Comparison of ENCODE assay signal across 25 mouse cellular contexts in the genomic region with DNA sequence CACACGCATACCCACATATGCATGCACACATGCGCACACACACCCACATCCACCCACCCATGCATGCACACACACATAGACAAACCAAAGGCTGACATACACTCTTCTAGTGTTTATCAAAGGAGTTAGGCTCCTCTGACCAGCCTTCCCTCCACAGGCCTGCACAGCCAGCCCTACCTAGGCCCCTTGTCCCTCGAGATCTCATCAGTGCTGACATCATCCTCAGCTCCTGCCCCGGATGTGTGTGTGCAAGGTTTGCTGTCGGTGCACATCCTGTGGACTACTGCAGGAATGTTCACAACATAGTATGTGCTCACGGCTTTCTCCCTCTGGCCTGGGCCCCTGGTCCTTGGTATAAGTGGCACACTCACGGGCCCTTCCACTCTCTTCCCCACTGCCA.
DNase-seq lines count a peak whose midpoint lies in the region; ATAC-seq and TF ChIP-seq lines count a peak whose summit lies in the region.
"Had no signal": no experiment of that assay in that cellular context is flagged by ENCODE, and none has a peak within 500 bp of the region (broad histone marks: within the 10 kb centered on the region; RNA-seq: fewer than 3 reads in every experiment).

No protein-coding gene starts in this region.

- DNase-seq in liver, result peak; percentile 50
- DNase-seq in liver, postnatal 0 days, result no peak
- DNase-seq in neural tube, embryonic 10.5 days (ENCODE audit: extremely low spot score, low spot score), result no peak
- DNase-seq in thymus, postnatal 25 days, result no peak
- DNase-seq: adrenal gland, postnatal 14 days; cerebellum, adult 11 months; cerebellum, adult 9-10 months; forebrain, postnatal 0 days; heart, adult 2 months; heart, postnatal 14 days; kidney, adult 11 months; kidney, postnatal 14 days; layer of hippocampus, adult 9-11 months; lung, postnatal 36 days; right cerebral cortex, postnatal 25 days; thymus, adult 18-20 months; thymus, postnatal 36 days had no signal

- no peak overlapping the region for H3K9ac ChIP-seq in hindbrain, embryonic 13.5 days
- H3K9ac ChIP-seq in hindbrain, embryonic 12.5 days, result no peak overlapping the region
- no peak overlapping the region for H3K9ac ChIP-seq in liver, postnatal 0 days (replicated peaks)
- H3K9ac ChIP-seq in neural tube, embryonic 15.5 days (replicated peaks), result no peak overlapping the region
- H3K9ac ChIP-seq in liver, embryonic 16.5 days (ENCODE audit: low read depth, low read length), result no peak overlapping the region
- H3K9ac ChIP-seq: embryonic facial prominence, embryonic 13.5 days; forebrain, postnatal 0 days; heart, embryonic 12.5 days had no signal

- 0 out of 2 replicates have a peak, but pooled peaks have one; percentile 9 for ATAC-seq in hindbrain, embryonic 13.5 days (ENCODE audit: low FRiP score)
- ATAC-seq in hindbrain, embryonic 12.5 days (ENCODE audit: low FRiP score), result no peak
- no peak for ATAC-seq in liver, postnatal 0 days
- 0 out of 2 replicates have a peak, but pooled peaks have one; percentile 20 for ATAC-seq in neural tube, embryonic 15.5 days (ENCODE audit: low FRiP score)
- ATAC-seq in liver, embryonic 16.5 days (ENCODE audit: low read depth), result peak; percentile 54
- ATAC-seq: forebrain, postnatal 0 days had no signal

- peaks cover 11% of the 10 kb centered on the region for H3K4me1 ChIP-seq in hindbrain, embryonic 13.5 days (replicated peaks)
- peaks cover 12% of the 10 kb centered on the region for H3K4me1 ChIP-seq in hindbrain, embryonic 12.5 days
- peaks cover 9% of the 10 kb centered on the region; the same call in 1 of the 2 replicates for H3K4me1 ChIP-seq in liver, postnatal 0 days (ENCODE audit: insufficient read depth)
- H3K4me1 ChIP-seq in neural tube, embryonic 15.5 days, result peaks cover 9% of the 10 kb centered on the region
- H3K4me1 ChIP-seq in liver, embryonic 16.5 days (ENCODE audit: control insufficient read depth, low read depth, low read length), result peaks cover 22% of the 10 kb centered on the region

- no peaks in the 10 kb centered on the region for H3K9me3 ChIP-seq in hindbrain, embryonic 13.5 days
- H3K9me3 ChIP-seq in hindbrain, embryonic 12.5 days (replicated peaks), result no peaks in the 10 kb centered on the region
- H3K9me3 ChIP-seq in liver, postnatal 0 days (ENCODE audit: low read length), result no peaks in the 10 kb centered on the region
- H3K9me3 ChIP-seq in neural tube, embryonic 15.5 days (replicated peaks), result no peaks in the 10 kb centered on the region
- H3K9me3 ChIP-seq in liver, embryonic 16.5 days (replicated peaks; ENCODE audit: control insufficient read depth, low read length), result no peaks in the 10 kb centered on the region
- H3K9me3 ChIP-seq: embryonic facial prominence, embryonic 13.5 days; forebrain, embryonic 10.5 days; heart, embryonic 12.5 days had no signal

- no peaks in the 10 kb centered on the region for H3K36me3 ChIP-seq in hindbrain, embryonic 13.5 days
- no peaks in the 10 kb centered on the region for H3K36me3 ChIP-seq in hindbrain, embryonic 12.5 days
- H3K36me3 ChIP-seq in liver, postnatal 0 days (replicated peaks; ENCODE audit: insufficient read depth, low read length), result no peaks in the 10 kb centered on the region
- H3K36me3 ChIP-seq in neural tube, embryonic 15.5 days, result no peaks in the 10 kb centered on the region
- no peaks in the 10 kb centered on the region for H3K36me3 ChIP-seq in liver, embryonic 16.5 days (ENCODE audit: control insufficient read depth, insufficient read depth)
- H3K36me3 ChIP-seq: embryonic facial prominence, embryonic 13.5 days; forebrain, embryonic 10.5 days; heart, embryonic 12.5 days had no signal

- WGBS in hindbrain, embryonic 13.5 days, result 90% methylated on average over 7 of the region's 7 CpGs
- 83% methylated on average over 7 of the region's 7 CpGs for WGBS in hindbrain, embryonic 12.5 days
- WGBS in liver, postnatal 0 days (ENCODE audit: insufficient replicate concordance), result 69% methylated on average over 7 of the region's 7 CpGs
- WGBS in neural tube, embryonic 15.5 days, result 92% methylated on average over 7 of the region's 7 CpGs
- 71% methylated on average over 7 of the region's 7 CpGs for WGBS in liver, embryonic 16.5 days (ENCODE audit: insufficient replicate concordance)

- H3K27ac ChIP-seq in hindbrain, embryonic 13.5 days, result no peak overlapping the region
- H3K27ac ChIP-seq in hindbrain, embryonic 12.5 days, result no peak overlapping the region
- no peak overlapping the region for H3K27ac ChIP-seq in liver, postnatal 0 days (ENCODE audit: low read depth)
- H3K27ac ChIP-seq in neural tube, embryonic 15.5 days (replicated peaks), result no peak overlapping the region
- H3K27ac ChIP-seq in liver, embryonic 16.5 days (ENCODE audit: low read length), result 0 out of 2 replicates have a peak overlapping the region, but pooled peaks have one; percentile 5
- H3K27ac ChIP-seq: embryonic facial prominence, embryonic 13.5 days; forebrain, embryonic 10.5 days; heart, adult 2 months; stomach, postnatal 0 days had no signal

- H3K4me3 ChIP-seq in hindbrain, embryonic 13.5 days, result no peak overlapping the region
- H3K4me3 ChIP-seq in hindbrain, embryonic 12.5 days, result no peak overlapping the region
- no peak overlapping the region for H3K4me3 ChIP-seq in liver, postnatal 0 days (ENCODE audit: low read depth, low read length)
- no peak overlapping the region for H3K4me3 ChIP-seq in neural tube, embryonic 15.5 days (replicated peaks)
- H3K4me3 ChIP-seq in liver, embryonic 16.5 days (ENCODE audit: low read depth, low read length), result no peak overlapping the region
- H3K4me3 ChIP-seq: embryonic facial prominence, embryonic 13.5 days; forebrain, embryonic 10.5 days; heart, adult 2 months; heart, embryonic 12.5 days had no signal

- H3K4me2 ChIP-seq in hindbrain, embryonic 13.5 days, result no peak overlapping the region
- H3K4me2 ChIP-seq in hindbrain, embryonic 12.5 days (replicated peaks), result no peak overlapping the region
- H3K4me2 ChIP-seq in liver, postnatal 0 days (ENCODE audit: low read depth, low read length), result no peak overlapping the region
- H3K4me2 ChIP-seq in neural tube, embryonic 15.5 days, result no peak overlapping the region
- no peak overlapping the region for H3K4me2 ChIP-seq in liver, embryonic 16.5 days (ENCODE audit: low read depth, low read length)
- H3K4me2 ChIP-seq: embryonic facial prominence, embryonic 13.5 days; heart, embryonic 12.5 days had no signal

- no peak for TF ChIP-seq CTCF in liver, postnatal 0 days (IDR thresholded peaks at IDR 0.05; ENCODE audit: low read depth)

- H3K27me3 ChIP-seq in hindbrain, embryonic 13.5 days, result no peaks in the 10 kb centered on the region
- no peaks in the 10 kb centered on the region for H3K27me3 ChIP-seq in hindbrain, embryonic 12.5 days
- no peaks in the 10 kb centered on the region for H3K27me3 ChIP-seq in liver, postnatal 0 days (ENCODE audit: insufficient read depth, low read length)
- no peaks in the 10 kb centered on the region for H3K27me3 ChIP-seq in neural tube, embryonic 15.5 days (replicated peaks)
- H3K27me3 ChIP-seq in liver, embryonic 16.5 days (ENCODE audit: control insufficient read depth, insufficient read depth, low read depth, low read length), result no peaks in the 10 kb centered on the region
- H3K27me3 ChIP-seq: embryonic facial prominence, embryonic 13.5 days; heart, embryonic 12.5 days had no signal

- no peak for TF ChIP-seq EP300 in liver, postnatal 0 days (IDR thresholded peaks at IDR 0.05; ENCODE audit: low read depth)

Comparison
In these comparisons a context has a peak if more than half of its experiments do, and no peak if none do; other contexts are left out.
1. ATAC-seq: peak in hindbrain, embryonic 13.5 days (single experiment), neural tube, embryonic 15.5 days (single experiment) and liver, embryonic 16.5 days (single experiment); none in hindbrain, embryonic 12.5 days (single experiment) and liver, postnatal 0 days (single experiment).